Mouse (Mus musculus): ENCODE measurements at regions not wholly inside any gene's neighbourhood (a gene's known extent, or its start where the extent isn't known, plus 50 kb on each side); places are given as distances from the start of the nearest gene placed in this dataset.

GRCm38 (mm10) chr8:17782650-17783049 lies 1195.4 kb downstream of the Defb40 start:
- Histone ChIP-seq H3K36me3 (ENCODE audit: control insufficient read depth, insufficient read depth) (no peaks in the 10 kb centered on the region), H3K27me3 (ENCODE audit: control insufficient read depth, insufficient read depth, insufficient read length) (no peaks in the 10 kb centered on the region), H3ac (ENCODE audit: control insufficient read depth, insufficient read length) (no peak overlapping the region), H3K4me2 (ENCODE audit: low read depth) (no peak overlapping the region), H3K4me3 (no peak overlapping the region), H3K79me2 (ENCODE audit: control insufficient read depth, insufficient read depth) (no peaks in the 10 kb centered on the region)
- TF ChIP-seq TCF3 (IDR thresholded peaks at IDR 0.05; ENCODE audit: insufficient read length, low read depth) (no peak), MAX (IDR thresholded peaks at IDR 0.05; ENCODE audit: low read depth) (no peak), USF1 (IDR thresholded peaks at IDR 0.05; ENCODE audit: low read depth) (no peak), CEBPB (IDR thresholded peaks at IDR 0.05; ENCODE audit: insufficient read depth, poor library complexity, severe bottlenecking) (no peak), REST (IDR thresholded peaks at IDR 0.05; ENCODE audit: insufficient read depth, insufficient read length) (no peak), E2F4 (IDR thresholded peaks at IDR 0.05; ENCODE audit: insufficient read depth) (no peak), TCF12 (IDR thresholded peaks at IDR 0.05; ENCODE audit: insufficient read depth, poor library complexity, severe bottlenecking) (no peak), SRF (IDR thresholded peaks at IDR 0.05; ENCODE audit: control insufficient read depth, insufficient read length, low read depth) (no peak), POLR2A (IDR thresholded peaks at IDR 0.05; ENCODE audit: insufficient read length, low read depth) (no peak), POLR2AphosphoS2 (IDR thresholded peaks at IDR 0.05; ENCODE audit: insufficient read length, low read depth) (no peak), MYOG (IDR thresholded peaks at IDR 0.05; ENCODE audit: control insufficient read depth in 1 of 3, insufficient read depth in 1 of 3, insufficient read length in 2 of 3, low read depth in 2 of 3) (no peak), MYOD1 (IDR thresholded peaks at IDR 0.05; ENCODE audit: control insufficient read depth in 1 of 3, insufficient read length in 2 of 3, low read depth in 2 of 3) (no peak)

GRCm38 (mm10) chr8:17781559-17782283 lies 1196.3 kb downstream of the Defb40 start:
- Histone ChIP-seq H3K36me3 (ENCODE audit: control insufficient read depth, insufficient read depth) (no peaks in the 10 kb centered on the region), H3ac (ENCODE audit: control insufficient read depth, insufficient read length) (no peak overlapping the region), H3K4me3 (no peak overlapping the region), H3K79me2 (ENCODE audit: control insufficient read depth, insufficient read depth) (no peaks in the 10 kb centered on the region), H3K4me2 (ENCODE audit: low read depth) (no peak overlapping the region), H3K27me3 (ENCODE audit: control insufficient read depth, insufficient read depth, insufficient read length) (no peaks in the 10 kb centered on the region)
- no peak for TF ChIP-seq POLR2A (IDR thresholded peaks at IDR 0.05; ENCODE audit: insufficient read length, low read depth)
- TF ChIP-seq POLR2AphosphoS2 (IDR thresholded peaks at IDR 0.05; ENCODE audit: insufficient read length, low read depth): no peak
- no peak for TF ChIP-seq TCF12 (IDR thresholded peaks at IDR 0.05; ENCODE audit: insufficient read depth, poor library complexity, severe bottlenecking)
- no peak for TF ChIP-seq TCF3 (IDR thresholded peaks at IDR 0.05; ENCODE audit: insufficient read length, low read depth)
- TF ChIP-seq USF1 (IDR thresholded peaks at IDR 0.05; ENCODE audit: low read depth): no peak
- no peak for TF ChIP-seq CEBPB (IDR thresholded peaks at IDR 0.05; ENCODE audit: insufficient read depth, poor library complexity, severe bottlenecking)
- no peak for TF ChIP-seq E2F4 (IDR thresholded peaks at IDR 0.05; ENCODE audit: insufficient read depth)
- no peak for TF ChIP-seq SRF (IDR thresholded peaks at IDR 0.05; ENCODE audit: control insufficient read depth, insufficient read length, low read depth)
- no peak for TF ChIP-seq MYOD1 (IDR thresholded peaks at IDR 0.05; ENCODE audit: control insufficient read depth in 1 of 3, insufficient read length in 2 of 3, low read depth in 2 of 3)
- no peak for TF ChIP-seq REST (IDR thresholded peaks at IDR 0.05; ENCODE audit: insufficient read depth, insufficient read length)
- no peak for TF ChIP-seq MAX (IDR thresholded peaks at IDR 0.05; ENCODE audit: low read depth)
- no peak for TF ChIP-seq MYOG (IDR thresholded peaks at IDR 0.05; ENCODE audit: control insufficient read depth in 1 of 3, insufficient read depth in 1 of 3, insufficient read length in 2 of 3, low read depth in 2 of 3)

GRCm38 (mm10) chr8:17775411-17775810 lies 1202.6 kb downstream of the Defb40 start:
- Histone ChIP-seq H3ac (ENCODE audit: control insufficient read depth, insufficient read length) (no peak overlapping the region), H3K36me3 (ENCODE audit: control insufficient read depth, insufficient read depth) (no peaks in the 10 kb centered on the region), H3K4me2 (ENCODE audit: low read depth) (no peak overlapping the region), H3K4me3 (no peak overlapping the region), H3K79me2 (ENCODE audit: control insufficient read depth, insufficient read depth) (no peaks in the 10 kb centered on the region), H3K27me3 (ENCODE audit: control insufficient read depth, insufficient read depth, insufficient read length) (no peaks in the 10 kb centered on the region)
- TF ChIP-seq POLR2A (IDR thresholded peaks at IDR 0.05; ENCODE audit: insufficient read length, low read depth) (no peak), USF1 (IDR thresholded peaks at IDR 0.05; ENCODE audit: low read depth) (no peak), MAX (IDR thresholded peaks at IDR 0.05; ENCODE audit: low read depth) (no peak), SRF (IDR thresholded peaks at IDR 0.05; ENCODE audit: control insufficient read depth, insufficient read length, low read depth) (no peak), E2F4 (IDR thresholded peaks at IDR 0.05; ENCODE audit: insufficient read depth) (no peak), TCF3 (IDR thresholded peaks at IDR 0.05; ENCODE audit: insufficient read length, low read depth) (no peak), MYOG (IDR thresholded peaks at IDR 0.05; ENCODE audit: control insufficient read depth in 1 of 3, insufficient read depth in 1 of 3, insufficient read length in 2 of 3, low read depth in 2 of 3) (no peak), POLR2AphosphoS2 (IDR thresholded peaks at IDR 0.05; ENCODE audit: insufficient read length, low read depth) (no peak), TCF12 (IDR thresholded peaks at IDR 0.05; ENCODE audit: insufficient read depth, poor library complexity, severe bottlenecking) (no peak), MYOD1 (IDR thresholded peaks at IDR 0.05; ENCODE audit: control insufficient read depth in 1 of 3, insufficient read length in 2 of 3, low read depth in 2 of 3) (no peak), CEBPB (IDR thresholded peaks at IDR 0.05; ENCODE audit: insufficient read depth, poor library complexity, severe bottlenecking) (no peak), REST (IDR thresholded peaks at IDR 0.05; ENCODE audit: insufficient read depth, insufficient read length) (no peak)

- H3K4me3 ChIP-seq: no peak overlapping the region
- H3K27me3 ChIP-seq (ENCODE audit: control insufficient read depth, insufficient read depth, insufficient read length): no peaks in the 10 kb centered on the region
- H3K79me2 ChIP-seq (ENCODE audit: control insufficient read depth, insufficient read depth): no peaks in the 10 kb centered on the region
- TF ChIP-seq TCF3 (IDR thresholded peaks at IDR 0.05; ENCODE audit: insufficient read length, low read depth) (no peak), REST (IDR thresholded peaks at IDR 0.05; ENCODE audit: insufficient read depth, insufficient read length) (no peak), MYOD1 (IDR thresholded peaks at IDR 0.05; ENCODE audit: control insufficient read depth in 1 of 3, insufficient read length in 2 of 3, low read depth in 2 of 3) (no peak), CEBPB (IDR thresholded peaks at IDR 0.05; ENCODE audit: insufficient read depth, poor library complexity, severe bottlenecking) (no peak), USF1 (IDR thresholded peaks at IDR 0.05; ENCODE audit: low read depth) (no peak), SRF (IDR thresholded peaks at IDR 0.05; ENCODE audit: control insufficient read depth, insufficient read length, low read depth) (no peak), POLR2AphosphoS2 (IDR thresholded peaks at IDR 0.05; ENCODE audit: insufficient read length, low read depth) (no peak), POLR2A (IDR thresholded peaks at IDR 0.05; ENCODE audit: insufficient read length, low read depth) (no peak), MAX (IDR thresholded peaks at IDR 0.05; ENCODE audit: low read depth) (no peak), TCF12 (IDR thresholded peaks at IDR 0.05; ENCODE audit: insufficient read depth, poor library complexity, severe bottlenecking) (no peak)
- H3ac ChIP-seq (ENCODE audit: control insufficient read depth, insufficient read length): no peak overlapping the region
- H3K4me2 ChIP-seq (ENCODE audit: low read depth): no peak overlapping the region
- no peaks in the 10 kb centered on the region for H3K36me3 ChIP-seq (ENCODE audit: control insufficient read depth, insufficient read depth)
Measured at GRCm38 (mm10) chr8:17773311-17773710, 1204.7 kb downstream of the Defb40 start.
